Mouse (Mus musculus) limb, embryonic 13.5 days (tissue): ENCODE results near the gene Sirt1. TPM values are rescaled to one million over a fixed set of nuclear protein-coding genes. Genes with fewer than 3 reads are reported as not detected.

Experiments
- ATAC-seq: fragments of 200-750 bp; cut with Nextera tagmentation; 2 replicates; pipeline ENCODE4 v1.8.0; 2017; ENCODE audit warnings: low read depth, moderate number of reproducible peaks, moderate TSS enrichment; ENCODE audit not compliant: low FRiP score
- H3K27ac ChIP-seq: fragments of 300-500 bp; sonication (generic); 2 replicates; pipeline ENCODE4 v1.5.1; 2015; ENCODE audit warnings: inconsistent platforms, mild to moderate bottlenecking, moderate library complexity
- H3K27me3 ChIP-seq: fragments of 300-500 bp; sonication (generic); 2 replicates; pipeline ENCODE4 v1.6.1; 2015; ENCODE audit warnings: mild to moderate bottlenecking, inconsistent platforms
- H3K36me3 ChIP-seq: fragments of 300-500 bp; sonication (generic); 2 replicates; pipeline ENCODE4 v1.6.1; 2015; ENCODE audit warnings: inconsistent platforms, mild to moderate bottlenecking, moderate library complexity
- H3K4me1 ChIP-seq: fragments of 300-500 bp; sonication (generic); 2 replicates; pipeline ENCODE4 v1.6.1; 2015; ENCODE audit warnings: inconsistent platforms
- H3K4me2 ChIP-seq: fragments of 300-500 bp; sonication (generic); replicated peaks from 2 replicates; pipeline ENCODE4 v1.6.1; 2015; ENCODE audit warnings: inconsistent platforms, mild to moderate bottlenecking, moderate library complexity
- H3K4me3 ChIP-seq: fragments of 300-500 bp; sonication (generic); 2 replicates; pipeline ENCODE4 v1.5.1; 2015; ENCODE audit warnings: moderate library complexity, mild to moderate bottlenecking, inconsistent platforms
- H3K9ac ChIP-seq: fragments of 300-500 bp; sonication (generic); 2 replicates; pipeline ENCODE4 v1.6.1; 2015; ENCODE audit warnings: mild to moderate bottlenecking, inconsistent platforms
- H3K9me3 ChIP-seq: fragments of 300-500 bp; sonication (generic); 2 replicates; pipeline ENCODE4 v1.6.1; 2016; ENCODE audit warnings: inconsistent platforms
- WGBS: fragments of 180-500 bp; shearing (Covaris S2); methylation state at CpG from one replicate; pipeline ENCODE4 v1.1.7; 2015; 5-methylcytosine and 5-hydroxymethylcytosine counted together
- polyA plus RNA-seq: library from polyadenylated mRNA; unstranded; fragments of >200 nt; fragmentation: Nextera tagmentation; extraction: Ambion mirVana; gene quantifications from 2 replicates; pipeline ENCODE4 v1.2.1, GENCODE M21; 2015

Gene Sirt1
- polyA plus RNA-seq, 1 experiment from 2014 or later: 6.5 TPM

DNA sequence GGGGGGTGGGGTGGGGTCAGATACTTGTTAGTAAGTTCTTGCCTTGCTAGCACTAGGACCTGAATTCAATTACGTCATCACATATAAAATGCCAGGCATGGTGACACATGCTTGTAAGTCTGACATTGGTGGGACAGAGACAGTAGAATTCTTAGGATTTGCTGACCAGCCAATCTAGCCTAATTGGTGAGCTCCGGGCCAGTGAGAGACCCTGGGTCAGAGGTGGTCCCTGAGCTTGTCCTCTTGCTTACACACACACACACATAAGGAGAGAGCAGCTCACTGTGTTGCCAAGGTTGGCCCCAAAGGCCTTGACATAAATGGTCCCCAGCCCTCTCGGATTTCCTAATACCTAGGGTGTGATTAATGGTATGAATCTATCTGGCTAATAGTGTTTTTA, 101.7 kb downstream of the Sirt1 start:
- no peaks in the 10 kb centered on the region for H3K9me3 ChIP-seq
- WGBS: 94% methylated on average over 3 of the region's 3 CpGs
- ATAC-seq: no peak
- no peaks in the 10 kb centered on the region for H3K4me1 ChIP-seq
- peaks cover 60% of the 10 kb centered on the region for H3K36me3 ChIP-seq
- H3K4me2 ChIP-seq: no peak overlapping the region
- H3K9ac ChIP-seq: no peak overlapping the region
- no peaks in the 10 kb centered on the region for H3K27me3 ChIP-seq
- H3K4me3 ChIP-seq: no peak overlapping the region
- no peak overlapping the region for H3K27ac ChIP-seq

DNA sequence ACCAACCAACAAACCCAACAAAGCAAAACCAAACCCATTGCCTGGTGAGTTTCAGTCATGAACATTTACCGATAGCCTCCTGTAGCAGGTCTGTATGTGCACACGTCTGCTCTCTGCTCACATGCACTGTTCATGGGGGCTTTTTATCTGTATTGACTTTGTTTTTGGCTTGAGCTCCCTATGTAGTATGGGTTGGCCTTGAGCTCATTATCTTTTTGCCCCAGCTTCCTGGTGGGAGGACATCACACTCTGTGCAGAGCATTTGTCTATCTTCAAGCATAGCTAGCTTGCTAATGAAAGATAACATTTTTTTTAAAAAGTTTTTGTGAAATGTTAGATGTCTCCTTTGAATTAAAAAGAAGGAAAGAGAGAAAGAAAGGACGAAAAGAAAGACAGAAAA, 104.5 kb downstream of the Sirt1 start:
- Histone ChIP-seq H3K27ac (no peak overlapping the region), H3K27me3 (no peaks in the 10 kb centered on the region), H3K9ac (no peak overlapping the region), H3K4me3 (no peak overlapping the region), H3K9me3 (no peaks in the 10 kb centered on the region), H3K4me1 (no peaks in the 10 kb centered on the region), H3K36me3 (peaks cover 52% of the 10 kb centered on the region), H3K4me2 (no peak overlapping the region)
- no peak for ATAC-seq
- 94% methylated on average over 3 of the region's 3 CpGs for WGBS

DNA sequence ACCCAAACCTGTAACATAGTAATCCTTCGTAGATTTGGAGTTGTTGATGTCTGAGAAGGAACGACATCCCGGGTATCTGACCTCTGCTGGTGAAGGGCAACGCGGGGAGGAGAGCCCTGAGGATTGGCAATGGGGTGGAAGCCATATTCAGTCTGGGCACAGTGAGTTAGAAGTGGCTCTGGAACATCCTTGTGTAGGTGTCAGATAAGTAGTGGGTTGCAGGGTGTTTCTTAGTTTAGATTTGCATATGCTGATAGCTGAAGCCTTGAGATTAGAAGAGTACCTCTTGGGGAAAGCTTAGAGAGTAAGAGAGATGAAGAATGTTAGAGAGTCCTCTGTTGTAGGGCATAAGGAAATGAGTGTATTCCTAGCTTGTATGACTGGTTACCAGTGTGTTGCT, 108.6 kb downstream of the Sirt1 start:
- 99% methylated on average over 5 of the region's 5 CpGs for WGBS
- H3K4me2 ChIP-seq: no peak overlapping the region
- H3K9me3 ChIP-seq: no peaks in the 10 kb centered on the region
- no peak overlapping the region for H3K4me3 ChIP-seq
- no peak for ATAC-seq
- no peak overlapping the region for H3K9ac ChIP-seq
- no peaks in the 10 kb centered on the region for H3K27me3 ChIP-seq
- H3K4me1 ChIP-seq: no peaks in the 10 kb centered on the region
- no peak overlapping the region for H3K27ac ChIP-seq
- peaks cover 47% of the 10 kb centered on the region for H3K36me3 ChIP-seq

DNA sequence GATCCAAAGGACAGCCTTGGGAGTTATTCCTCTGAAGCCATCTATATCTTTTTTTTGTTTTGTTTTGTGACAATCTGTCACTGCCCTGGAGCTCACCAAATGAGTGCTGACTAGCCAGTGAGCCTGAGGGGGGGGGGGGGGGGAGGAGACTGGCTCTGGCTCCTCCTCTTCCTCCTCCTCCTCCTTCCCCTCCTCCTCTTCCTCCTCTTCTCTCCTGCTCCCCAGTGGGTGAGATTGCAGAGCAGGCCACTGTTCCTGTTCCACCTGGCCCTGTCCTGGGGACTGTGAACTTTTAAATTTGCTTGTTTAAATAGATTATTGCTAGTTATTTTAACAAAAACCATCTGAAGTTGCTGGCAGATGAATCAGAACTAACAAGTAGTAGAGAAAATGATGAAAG, 109.1 kb downstream of the Sirt1 start:
- Histone ChIP-seq H3K9ac (no peak overlapping the region), H3K4me3 (no peak overlapping the region), H3K9me3 (no peaks in the 10 kb centered on the region), H3K27ac (no peak overlapping the region), H3K4me1 (no peaks in the 10 kb centered on the region), H3K4me2 (no peak overlapping the region), H3K27me3 (no peaks in the 10 kb centered on the region), H3K36me3 (peaks cover 42% of the 10 kb centered on the region)
- ATAC-seq: no peak

Other genes starting within 250 kb of the Sirt1 start
- gene Mypn, start 177.8 kb downstream of the Sirt1 start, polyA plus RNA-seq: 2.6 TPM in 2 replicates
- 37.8 and 38.7 TPM in 2 replicates for gene Herc4, start 137.9 kb downstream of the Sirt1 start, polyA plus RNA-seq
- gene Dnajc12, start 739 bp upstream of the Sirt1 start, polyA plus RNA-seq: 12.0 and 12.8 TPM in 2 replicates
- gene Gm7075, start 40.1 kb upstream of the Sirt1 start, polyA plus RNA-seq: not detected in 2 replicates
- 0.75 and 1.0 TPM in 2 replicates for gene Ctnna3, start 48.4 kb upstream of the Sirt1 start, polyA plus RNA-seq